Mouse (Mus musculus) lung, postnatal 0 days (tissue): ENCODE measurements around the gene Cpne6. TPM values are rescaled to one million over a fixed set of nuclear protein-coding genes. Genes with fewer than 3 reads are reported as not detected.

Source experiments
- ATAC-seq: fragments of 200-750 bp; cut with Nextera tagmentation; 2 replicates; pipeline ENCODE4 v1.8.0; 2017; ENCODE audit warnings: moderate library complexity
- DNase-seq: peaks from one replicate; pipeline ENCODE4 v3.0.0-alpha.2; 2016; ENCODE audit warnings: low spot score
- H3K27ac ChIP-seq: fragments of 300-500 bp; sonication (generic); 2 replicates; pipeline ENCODE4 v1.5.1; 2014; ENCODE audit warnings: antibody characterized with exemption, mild to moderate bottlenecking, low read length, mixed read lengths
- H3K27me3 ChIP-seq: fragments of 300-500 bp; sonication (generic); replicated peaks from 2 replicates; pipeline ENCODE4 v1.6.1; 2014; ENCODE audit warnings: low read length, mixed read lengths; ENCODE audit not compliant: insufficient read depth
- H3K36me3 ChIP-seq: fragments of 300-500 bp; sonication (generic); 2 replicates; pipeline ENCODE4 v1.6.1; 2014; ENCODE audit warnings: low read length, mixed read lengths; ENCODE audit not compliant: insufficient read depth
- H3K4me1 ChIP-seq: fragments of 300-500 bp; sonication (generic); 2 replicates; pipeline ENCODE4 v1.6.1; 2014; ENCODE audit warnings: antibody characterized with exemption, low read depth, low read length, mixed read lengths; ENCODE audit not compliant: insufficient read depth
- H3K4me2 ChIP-seq: fragments of 300-500 bp; sonication (generic); replicated peaks from 2 replicates; pipeline ENCODE4 v1.6.1; 2014; ENCODE audit warnings: low read depth, mild to moderate bottlenecking, low read length, moderate library complexity, mixed read lengths
- H3K4me3 ChIP-seq: fragments of 300-500 bp; sonication (generic); 2 replicates; pipeline ENCODE4 v1.5.1; 2014; ENCODE audit warnings: low read depth, low read length
- H3K9ac ChIP-seq: fragments of 300-500 bp; sonication (generic); replicated peaks from 2 replicates; pipeline ENCODE4 v1.6.1; 2014; ENCODE audit warnings: low read depth, mild to moderate bottlenecking
- H3K9me3 ChIP-seq: fragments of 300-500 bp; sonication (generic); 2 replicates; pipeline ENCODE4 v1.6.1; 2016; ENCODE audit warnings: low read length, mixed read lengths
- CTCF ChIP-seq: IDR thresholded peaks from 2 replicates; pipeline ENCODE4 v1.5.1; 2016; ENCODE audit warnings: antibody characterized with exemption, mild to moderate bottlenecking
- EP300 ChIP-seq: IDR thresholded peaks from 2 replicates; pipeline ENCODE4 v1.6.1; 2016; ENCODE audit warnings: antibody characterized with exemption, mild to moderate bottlenecking, control low read depth
- WGBS: fragments of 180-500 bp; shearing (Covaris S2); extraction: QIAGEN DNeasy Blood & Tissue Kit; methylation state at CpG from one replicate; pipeline ENCODE4 v1.1.7; 2014; 5-methylcytosine and 5-hydroxymethylcytosine counted together
- polyA plus RNA-seq: library from polyadenylated mRNA; unstranded; fragments of >200 nt; fragmentation: Nextera tagmentation; extraction: Ambion mirVana; gene quantifications from 2 replicates; pipeline ENCODE4 v1.2.1, GENCODE M21; 2015

The Cpne6 gene
- polyA plus RNA-seq, 1 experiment from 2014 or later: not detected

GRCm38 (mm10) chr14:55524062-55524461 lies 13.8 kb downstream of the Cpne6 start:
- no peaks in the 10 kb centered on the region for H3K9me3 ChIP-seq
- ATAC-seq: no peak
- 40% methylated on average over 4 of the region's 4 CpGs for WGBS
- no peak overlapping the region for H3K27ac ChIP-seq
- H3K4me3 ChIP-seq: no peak overlapping the region
- no peak overlapping the region for H3K9ac ChIP-seq
- H3K27me3 ChIP-seq: peaks cover 23% of the 10 kb centered on the region; the same call in 1 of the 2 replicates
- H3K36me3 ChIP-seq: no peaks in the 10 kb centered on the region
- no peak for DNase-seq
- H3K4me2 ChIP-seq: no peak overlapping the region
- TF ChIP-seq EP300: no peak
- no peak for TF ChIP-seq CTCF
- H3K4me1 ChIP-seq: peaks cover 5% of the 10 kb centered on the region; the same call in 1 of the 2 replicates

- Histone ChIP-seq H3K27ac (no peak within 1 kb of the TSS), H3K27me3 (peaks cover 18% of the 10 kb centered on the region; the same call in 1 of the 2 replicates), H3K4me3 (no peak within 1 kb of the TSS), H3K4me1 (peaks cover 5% of the 10 kb centered on the region; the same call in 1 of the 2 replicates), H3K4me2 (no peak within 1 kb of the TSS), H3K9me3 (no peaks in the 10 kb centered on the region), H3K36me3 (no peaks in the 10 kb centered on the region), H3K9ac (no peak within 1 kb of the TSS)
- WGBS: 16% methylated on average over 8 of the region's 8 CpGs
- TF ChIP-seq CTCF: no peak
- no peak for TF ChIP-seq EP300
- DNase-seq (no peak), ATAC-seq (no peak)
Observed at GRCm38 (mm10) chr14:55524785-55525184, 14.5 kb downstream of the Cpne6 start, which contains the start of gene Nrl. TSS of gene Nrl (minus strand) at chr14:55524981.

GRCm38 (mm10) chr14:55526674-55527073 lies 16.4 kb downstream of the Cpne6 start:
- H3K9me3 ChIP-seq: no peaks in the 10 kb centered on the region
- DNase-seq: no peak
- no peaks in the 10 kb centered on the region for H3K4me1 ChIP-seq
- H3K9ac ChIP-seq: no peak overlapping the region
- no peak overlapping the region for H3K4me3 ChIP-seq
- 73% methylated on average over 2 of the region's 2 CpGs for WGBS
- no peak for ATAC-seq
- peaks cover 3% of the 10 kb centered on the region; the same call in 1 of the 2 replicates for H3K27me3 ChIP-seq
- TF ChIP-seq CTCF (no peak), EP300 (no peak)
- no peak overlapping the region for H3K27ac ChIP-seq
- H3K36me3 ChIP-seq: no peaks in the 10 kb centered on the region
- H3K4me2 ChIP-seq: no peak overlapping the region

- WGBS: 13% methylated on average over 3 of the region's 3 CpGs
- DNase-seq (peak; percentile 69), ATAC-seq (no peak)
- Histone ChIP-seq H3K9me3 (no peaks in the 10 kb centered on the region), H3K4me3 (no peak overlapping the region), H3K9ac (no peak overlapping the region), H3K36me3 (no peaks in the 10 kb centered on the region), H3K27ac (no peak overlapping the region), H3K4me1 (no peaks in the 10 kb centered on the region), H3K27me3 (no peaks in the 10 kb centered on the region), H3K4me2 (no peak overlapping the region)
- no peak for TF ChIP-seq EP300
- TF ChIP-seq CTCF: peak; percentile 62
Observed at GRCm38 (mm10) chr14:55527940-55528339, 17.7 kb downstream of the Cpne6 start.

GRCm38 (mm10) chr14:55536116-55536745 lies 26.0 kb downstream of the Cpne6 start:
- Histone ChIP-seq H3K4me1 (0 out of 2 replicates have a peak, but pooled peaks cover 4% of the 10 kb centered on the region), H3K4me3 (no peak overlapping the region), H3K9ac (no peak overlapping the region), H3K27me3 (no peaks in the 10 kb centered on the region), H3K4me2 (no peak overlapping the region), H3K9me3 (no peaks in the 10 kb centered on the region), H3K27ac (no peak overlapping the region), H3K36me3 (no peaks in the 10 kb centered on the region)
- no peak for TF ChIP-seq EP300
- TF ChIP-seq CTCF: peak; percentile 87
- WGBS: 40% methylated on average over 6 of the region's 6 CpGs
- DNase-seq: peak; percentile 28
- no peak for ATAC-seq

GRCm38 (mm10) chr14:55540067-55540786 lies 30.0 kb downstream of the Cpne6 start, which contains the start of gene Pck2:
TSS of gene Pck2 (plus strand) at chr14:55540266.
- Histone ChIP-seq H3K27ac (peak within 1 kb of the TSS; percentile 93), H3K4me3 (peak within 1 kb of the TSS; percentile 65), H3K9ac (peak within 1 kb of the TSS; percentile 71), H3K9me3 (no peaks in the 10 kb centered on the region), H3K4me1 (peaks cover 8% of the 10 kb centered on the region; the same call in 1 of the 2 replicates), H3K27me3 (no peaks in the 10 kb centered on the region), H3K4me2 (peak within 1 kb of the TSS; percentile 79), H3K36me3 (0 out of 2 replicates have a peak, but pooled peaks cover 8% of the 10 kb centered on the region)
- ATAC-seq (peak; percentile 98), DNase-seq (peak; percentile 97)
- under 1% methylated on average over 29 of the region's 32 CpGs for WGBS
- TF ChIP-seq EP300 (no peak), CTCF (no peak)
